Mouse (Mus musculus): ENCODE results near the gene Gm47995.

Gene Gm47995

DNA sequence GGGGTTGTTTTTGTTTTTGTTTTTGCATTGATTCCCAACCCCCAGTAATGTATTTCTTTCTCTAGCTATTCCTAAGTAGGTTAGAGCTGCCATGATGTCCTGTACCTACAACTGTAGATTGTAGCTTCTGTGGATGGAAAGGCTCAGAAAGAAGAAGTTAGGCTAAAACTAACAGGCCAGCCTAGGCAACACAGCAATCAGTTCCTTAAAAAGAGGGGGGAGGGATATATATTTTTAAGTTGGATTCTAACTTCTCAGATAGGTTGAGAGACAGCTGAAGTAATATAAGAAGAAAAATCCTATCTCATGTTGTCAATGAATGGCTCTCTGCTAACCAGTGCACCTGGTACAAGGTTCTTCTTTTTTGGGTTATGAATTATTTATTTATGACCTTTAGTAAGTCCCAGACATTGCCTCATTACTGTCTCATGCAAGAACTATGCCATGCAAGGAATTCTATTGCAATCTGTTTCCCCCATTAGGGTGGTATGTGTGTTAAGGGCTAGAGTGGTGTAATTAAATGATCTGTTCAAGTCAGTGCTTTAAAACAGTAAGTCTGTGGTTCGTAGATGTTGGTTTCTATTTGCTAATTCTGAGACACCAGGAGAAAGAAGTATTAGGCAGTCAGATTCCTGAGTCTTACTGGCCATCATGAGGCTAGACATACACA lies 30.2 kb downstream of the Gm47995 start:
- DNase-seq (ENCODE audit: low spot score in 2 of 2), result no peak

DNA sequence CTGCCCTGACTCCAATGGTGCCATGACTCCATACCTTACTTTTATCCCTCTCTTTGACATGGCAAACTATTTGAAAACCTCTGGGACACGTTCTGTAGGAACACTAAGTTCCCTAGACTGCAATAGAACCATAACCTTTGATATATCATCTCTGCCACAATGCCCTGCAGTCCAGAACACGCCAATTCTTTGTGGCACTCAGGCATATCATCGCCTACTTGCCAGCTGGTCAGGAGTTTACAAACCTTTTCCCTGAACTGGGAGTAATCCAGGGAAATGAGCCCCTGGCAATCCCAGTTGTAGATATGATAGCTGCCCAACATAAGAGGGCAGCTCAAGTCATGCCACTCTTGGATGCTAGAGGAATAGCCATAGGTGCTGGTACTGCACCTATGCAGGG lies 34.1 kb downstream of the Gm47995 start:
- DNase-seq (ENCODE audit: low spot score in 2 of 2), result no peak

DNA sequence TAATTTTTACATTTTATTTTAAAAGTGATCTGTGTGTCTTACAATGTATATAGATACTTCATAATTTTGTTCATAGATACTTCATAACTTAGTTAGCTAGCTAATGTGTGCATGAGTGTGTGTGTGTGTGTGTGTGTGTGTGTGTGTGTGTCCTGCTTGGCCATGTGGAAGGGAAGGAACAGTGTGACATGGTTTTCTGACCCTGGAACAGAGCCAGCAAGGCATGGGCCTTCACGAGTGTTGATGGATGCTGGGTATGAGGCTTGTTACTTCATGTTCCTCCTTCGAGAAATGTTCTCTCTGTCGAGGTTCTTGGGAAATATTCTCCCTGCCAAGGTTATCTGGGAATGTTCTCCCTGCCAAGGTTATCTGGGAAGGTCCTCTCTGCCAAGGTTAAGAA lies 35.5 kb downstream of the Gm47995 start:
- DNase-seq (ENCODE audit: low spot score in 2 of 2), result no peak

DNA sequence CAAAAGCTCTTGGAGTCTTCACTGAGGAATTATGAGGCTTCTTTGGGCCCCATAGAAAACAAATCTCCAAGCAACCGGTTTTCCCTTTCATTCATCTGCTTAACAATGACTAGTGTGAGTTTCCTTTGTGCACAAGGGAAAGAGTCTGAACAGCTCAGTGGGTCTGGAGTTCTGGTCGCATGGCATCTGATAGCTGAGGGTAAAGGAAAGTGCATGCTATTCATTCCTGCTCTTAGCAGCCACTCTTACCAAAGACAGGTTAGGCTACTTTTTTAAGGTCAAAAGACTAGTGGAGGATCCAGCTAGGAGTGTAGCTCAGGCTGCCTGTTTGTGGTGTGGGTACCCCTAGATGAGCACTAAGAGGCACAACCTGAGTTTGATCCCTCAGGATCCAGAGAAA lies 37.3 kb downstream of the Gm47995 start:
- no peak for DNase-seq (ENCODE audit: low spot score in 2 of 2)

DNA sequence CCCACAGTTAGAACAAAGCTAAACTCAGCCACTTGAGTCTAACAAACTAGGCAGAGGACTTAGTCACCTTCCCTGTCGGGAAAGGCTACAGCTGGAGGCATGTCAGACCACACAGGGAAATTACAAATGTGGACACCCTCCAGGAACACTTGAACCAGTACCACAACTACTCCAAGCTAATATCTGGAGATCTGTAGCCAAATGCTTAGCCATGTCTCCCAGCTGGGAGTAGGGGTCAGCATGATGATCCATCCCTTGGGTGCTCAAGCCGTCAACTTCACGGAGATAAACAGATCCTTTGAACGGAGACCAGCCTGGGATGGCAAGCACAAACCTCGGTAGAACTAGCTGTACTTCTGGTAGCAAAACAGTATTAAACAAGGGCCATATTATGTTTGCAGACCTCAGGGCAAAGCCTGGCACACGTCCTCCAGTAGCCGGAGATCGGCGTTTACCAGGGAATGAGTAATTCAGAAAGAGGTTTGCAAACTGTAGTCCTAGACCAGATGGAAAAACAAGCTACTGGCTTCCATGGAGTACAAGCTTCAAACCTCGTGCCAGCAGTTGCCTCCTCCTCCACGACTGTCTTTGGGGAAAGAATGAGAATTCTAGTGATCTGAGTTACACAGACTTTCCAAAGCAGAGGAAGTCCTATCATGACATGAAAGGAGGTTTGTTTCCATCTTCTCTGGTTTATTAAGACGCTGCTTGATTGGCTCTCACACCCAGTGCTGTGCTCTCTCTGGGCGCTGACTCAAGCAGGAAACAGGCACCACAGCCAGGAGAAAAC lies 38.1 kb downstream of the Gm47995 start:
- no peak for DNase-seq (ENCODE audit: low spot score in 2 of 2)

DNA sequence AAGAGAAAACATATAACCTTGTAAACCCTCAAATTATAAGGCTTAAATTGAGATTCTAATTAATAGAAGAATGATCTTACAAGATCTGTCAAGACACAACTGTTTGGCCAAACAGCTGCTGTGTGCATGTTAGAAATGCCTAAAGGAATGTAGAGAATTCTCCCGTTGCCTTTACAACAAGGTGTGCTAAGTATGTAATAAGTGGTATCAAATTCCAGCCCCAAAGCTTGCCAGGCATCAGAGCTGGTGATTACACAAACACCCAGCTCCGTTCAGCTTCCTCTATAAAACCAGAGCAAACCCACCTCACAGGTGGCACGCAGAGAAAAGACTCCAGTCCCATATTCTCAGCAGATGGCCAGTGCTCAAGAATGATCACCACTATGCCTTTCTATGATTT lies 39.5 kb downstream of the Gm47995 start:
- DNase-seq (ENCODE audit: low spot score in 2 of 2), result no peak

DNA sequence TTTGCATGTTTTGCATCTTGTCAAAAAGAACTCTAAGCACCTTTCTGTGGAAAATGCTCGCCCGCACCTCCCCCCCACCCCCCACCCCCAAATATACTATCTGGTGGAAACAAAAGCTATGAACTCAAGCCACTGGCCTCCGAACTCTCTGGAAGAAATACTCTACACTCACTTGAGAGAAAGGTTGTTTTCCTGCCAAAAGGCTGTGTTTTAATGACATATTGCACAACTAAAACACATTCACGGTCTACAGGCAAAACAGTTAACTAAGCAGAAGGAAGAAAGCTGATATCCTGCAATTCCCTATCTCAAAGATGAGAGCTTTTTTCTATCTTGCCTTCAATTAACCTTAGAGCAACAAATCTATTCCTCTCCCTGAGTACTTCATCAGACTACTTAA lies 45.1 kb downstream of the Gm47995 start:
- no peak for DNase-seq (ENCODE audit: low spot score in 2 of 2)

DNA sequence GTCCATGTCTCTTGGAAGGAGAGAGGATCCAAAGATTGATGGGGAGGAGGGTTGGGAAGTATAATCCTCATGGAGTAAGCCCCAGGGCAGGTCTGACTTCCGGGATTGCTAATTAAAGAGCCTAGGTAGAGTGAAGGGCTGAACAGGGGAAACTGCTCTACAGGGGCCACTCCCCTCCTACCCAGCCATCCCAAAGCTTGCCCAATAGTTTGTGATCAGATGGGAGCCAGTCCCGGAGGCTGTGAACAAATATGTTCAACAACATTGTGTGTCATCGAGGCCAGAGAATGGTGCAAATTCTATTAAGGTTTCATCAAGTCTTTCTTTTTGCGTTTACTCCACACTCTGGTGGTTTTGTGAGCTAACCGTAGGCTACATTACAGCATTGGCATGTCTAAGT lies 45.8 kb downstream of the Gm47995 start:
- DNase-seq (ENCODE audit: low spot score in 2 of 2), result no peak

DNA sequence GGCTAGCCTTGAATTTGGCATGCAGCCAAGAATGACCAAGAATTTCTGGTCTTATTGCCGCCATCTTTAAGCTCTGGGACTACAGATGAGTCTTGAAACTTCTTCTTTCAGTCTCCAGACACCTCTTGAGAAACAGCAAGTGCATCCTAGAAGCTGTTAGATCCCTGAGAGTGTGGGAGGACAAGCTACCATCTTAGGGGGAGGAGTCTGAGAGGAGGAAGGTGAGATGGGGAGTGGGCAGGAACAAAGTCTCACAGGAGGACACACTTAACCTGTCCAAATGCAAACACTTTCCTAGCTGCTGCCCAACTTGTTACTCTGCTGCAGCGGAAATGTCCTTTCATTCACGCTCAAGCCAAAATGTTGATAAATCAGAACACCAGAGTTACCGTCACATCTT lies 46.5 kb downstream of the Gm47995 start:
- no peak for DNase-seq (ENCODE audit: low spot score in 2 of 2)

DNA sequence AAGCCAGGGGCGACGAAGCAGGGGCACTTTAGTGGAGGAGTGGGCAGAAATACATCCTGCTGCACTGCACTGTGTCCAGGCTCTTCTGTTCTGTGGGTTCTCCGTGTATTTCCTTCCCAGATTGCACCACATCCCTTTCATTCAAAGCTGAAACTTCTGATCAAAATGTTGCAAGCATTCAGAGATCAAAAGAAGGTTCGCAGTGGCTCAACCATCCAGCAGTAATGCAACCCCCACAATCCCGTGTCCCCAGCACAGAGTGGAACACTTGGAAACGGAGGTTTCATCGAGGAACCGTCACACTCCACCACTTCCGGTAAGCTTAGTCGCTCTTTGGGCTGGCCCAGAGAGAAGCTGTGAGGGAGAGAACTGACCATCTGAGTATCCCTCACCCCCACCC lies 46.9 kb downstream of the Gm47995 start:
- no peak for DNase-seq (ENCODE audit: low spot score in 2 of 2)

DNA sequence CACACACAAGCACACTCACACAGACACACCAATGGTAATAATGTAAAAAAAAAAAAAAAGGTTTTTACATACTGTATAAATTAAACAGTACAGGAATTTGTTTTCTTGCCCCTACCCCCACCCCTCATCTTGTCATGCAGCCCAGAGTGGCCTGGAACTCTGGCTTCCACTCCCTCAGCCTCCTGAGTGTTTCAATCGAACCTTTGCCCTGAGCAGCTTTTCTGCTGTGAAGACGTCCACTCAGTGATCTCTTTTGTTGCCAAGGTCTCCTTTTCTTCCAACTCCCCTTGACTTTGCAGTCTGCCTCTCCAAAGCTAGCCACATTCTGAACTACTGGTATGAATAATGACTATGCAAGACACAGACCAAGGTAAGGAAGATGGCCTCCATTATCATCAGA lies 47.6 kb downstream of the Gm47995 start:
- DNase-seq (ENCODE audit: low spot score in 2 of 2), result no peak

Measured in spleen, postnatal 4 days (tissue).